Mouse (Mus musculus): ENCODE results near the gene Bdkrb2.

- TF ChIP-seq CTCF (IDR thresholded peaks at IDR 0.05; ENCODE audit: low read depth, low read length) = no peak
- TF ChIP-seq POLR2A (IDR thresholded peaks at IDR 0.05; ENCODE audit: extremely low read depth, insufficient read depth, low read length) = no peak
Observed at GRCm38 (mm10) chr12:105539649-105540048, 23.4 kb upstream of the Bdkrb2 start.

Data from liver, adult 2 months (tissue).